28 mouse cellular contexts compared by ENCODE assay signal in the genomic region with DNA sequence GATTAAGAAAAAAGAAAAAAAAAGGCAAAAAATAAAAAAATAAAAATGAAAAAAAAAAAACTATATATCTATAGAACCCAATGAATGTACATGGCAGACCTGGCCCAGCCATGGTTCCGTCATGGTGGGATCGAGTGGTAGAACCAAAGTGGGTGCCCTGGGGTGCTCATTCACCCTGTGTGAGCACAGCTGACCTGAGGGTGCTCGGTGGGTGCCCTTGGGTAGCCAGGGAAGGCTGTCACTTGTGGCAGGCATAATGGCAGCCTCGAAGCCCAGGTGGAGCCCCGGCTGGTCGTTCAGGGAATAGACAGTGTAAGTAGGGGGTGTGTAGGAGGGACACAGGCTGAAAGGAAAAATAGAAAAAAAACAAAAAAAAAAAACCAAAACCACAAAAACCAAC. TPM values are rescaled to one million over a fixed set of nuclear protein-coding genes. Genes with fewer than 3 reads are reported as not detected.
"Had no signal": no experiment of that assay in that cellular context is flagged by ENCODE, and none has a peak within 500 bp of the region (broad histone marks: within the 10 kb centered on the region; RNA-seq: fewer than 3 reads in every experiment).

No protein-coding gene starts in this region.

- ATAC-seq: liver, postnatal 0 days; lung, postnatal 0 days had no signal

- H3K4me2 ChIP-seq: liver, embryonic 15.5 days; lung, embryonic 15.5 days; midbrain, embryonic 12.5 days; neural tube, embryonic 13.5 days; neural tube, embryonic 15.5 days had no signal

- DNase-seq: liver, postnatal 0 days; lung, adult 2 months; lung, postnatal 14 days; lung, postnatal 36 days; midbrain, embryonic 14.5 days; retina, postnatal 1 day; right cerebral cortex, adult 18-20 months; right cerebral cortex, postnatal 25 days; right cerebral cortex, postnatal 4 days; spleen, adult 18-20 months; thymus, adult 18-20 months; thymus, postnatal 14 days; thymus, postnatal 36 days had no signal

- H3K27me3 ChIP-seq: liver, embryonic 15.5 days; lung, embryonic 15.5 days; midbrain, embryonic 12.5 days; neural tube, embryonic 13.5 days; neural tube, embryonic 15.5 days had no signal

- H3K4me3 ChIP-seq: liver, embryonic 15.5 days; lung, embryonic 15.5 days; midbrain, embryonic 12.5 days; neural tube, embryonic 13.5 days; neural tube, embryonic 15.5 days had no signal

- H3K9ac ChIP-seq: liver, embryonic 15.5 days; liver, postnatal 0 days; lung, embryonic 15.5 days; midbrain, embryonic 12.5 days; neural tube, embryonic 13.5 days; neural tube, embryonic 15.5 days had no signal

- H3K9me3 ChIP-seq: liver, embryonic 15.5 days; lung, embryonic 15.5 days; midbrain, embryonic 12.5 days; neural tube, embryonic 13.5 days; neural tube, embryonic 15.5 days had no signal

- H3K4me1 ChIP-seq: lung, embryonic 15.5 days; midbrain, embryonic 12.5 days; neural tube, embryonic 15.5 days had no signal

- H3K27ac ChIP-seq: liver, embryonic 15.5 days; lung, embryonic 15.5 days; macrophage; midbrain, embryonic 12.5 days; neural tube, embryonic 13.5 days; neural tube, embryonic 15.5 days had no signal

RNA-seq across cellular contexts. Expression of a gene that starts 32.4 kb away (rescaled TPM):
- total RNA-seq: megakaryocyte progenitor cell, adult 5-6 weeks; midbrain, postnatal 0 days; monocyte, adult 5-6 weeks had no signal
- polyA plus RNA-seq: liver, postnatal 0 days; lung, adult 2 months; macrophage; midbrain, embryonic 12.5 days; midbrain, embryonic 14.5 days; midbrain, postnatal 0 days; neural tube, embryonic 11.5 days; neural tube, embryonic 13.5 days; neural tube, embryonic 15.5 days; small intestine, adult 2 months; stomach, embryonic 14.5 days; stomach, embryonic 16.5 days; thymus, postnatal 0 days had no signal
